Mouse (Mus musculus) midbrain, embryonic 14.5 days (tissue): ENCODE measurements around the gene Actl11. TPM values are rescaled to one million over a fixed set of nuclear protein-coding genes. Genes with fewer than 3 reads are reported as not detected.
A peak's percentile ranks its signal among the peaks of the same experiment; 100 is the strongest.

ENCODE experiments used
- ATAC-seq: fragments of 200-750 bp; cut with Nextera tagmentation; 2 replicates; pipeline ENCODE4 v1.8.0; 2017; ENCODE audit warnings: moderate number of reproducible peaks, moderate library complexity; ENCODE audit not compliant: low FRiP score, low TSS enrichment
- DNase-seq: peaks from one replicate; pipeline ENCODE4 v3.0.0-alpha.2; 2015
- H3K27ac ChIP-seq: fragments of 300-500 bp; sonication (generic); replicated peaks from 2 replicates; pipeline ENCODE4 v1.5.1; 2014; ENCODE audit warnings: mild to moderate bottlenecking, low read depth, low read length, moderate library complexity
- H3K27me3 ChIP-seq: fragments of 300-500 bp; sonication (generic); 2 replicates; pipeline ENCODE4 v1.6.1; 2014; ENCODE audit warnings: low read length, control low read depth, mixed read lengths; ENCODE audit not compliant: control insufficient read depth, insufficient read depth
- H3K36me3 ChIP-seq: fragments of 300-500 bp; sonication (generic); 2 replicates; pipeline ENCODE4 v1.6.1; 2014; ENCODE audit warnings: low read length, control low read depth; ENCODE audit not compliant: control insufficient read depth, insufficient read depth
- H3K4me1 ChIP-seq: fragments of 300-500 bp; sonication (generic); 2 replicates; pipeline ENCODE4 v1.6.1; 2014; ENCODE audit warnings: mild to moderate bottlenecking, antibody characterized with exemption, low read length, control low read depth; ENCODE audit not compliant: control insufficient read depth, insufficient read depth
- H3K4me2 ChIP-seq: fragments of 300-500 bp; sonication (generic); 2 replicates; pipeline ENCODE4 v1.6.1; 2014; ENCODE audit warnings: mild to moderate bottlenecking, low read length, moderate library complexity
- H3K4me3 ChIP-seq: fragments of 300-500 bp; sonication (generic); replicated peaks from 2 replicates; pipeline ENCODE4 v1.5.1; 2014; ENCODE audit warnings: low read depth, low read length
- H3K9ac ChIP-seq: fragments of 300-500 bp; sonication (generic); replicated peaks from 2 replicates; pipeline ENCODE4 v1.6.1; 2014; ENCODE audit warnings: mild to moderate bottlenecking, low read length, moderate library complexity
- H3K9me3 ChIP-seq: fragments of 300-500 bp; sonication (generic); 2 replicates; pipeline ENCODE4 v1.6.1; 2016; ENCODE audit warnings: low read length, control low read depth, mixed read lengths; ENCODE audit not compliant: control insufficient read depth
- WGBS: fragments of 180-500 bp; shearing (Covaris S2); extraction: QIAGEN DNeasy Blood & Tissue Kit; methylation state at CpG from one replicate; pipeline ENCODE4 v1.1.7; 2014; 5-methylcytosine and 5-hydroxymethylcytosine counted together
- polyA plus RNA-seq: library from polyadenylated mRNA; unstranded; fragments of >200 nt; fragmentation: Nextera tagmentation; extraction: Ambion mirVana; gene quantifications from 2 replicates; pipeline ENCODE4 v1.2.1, GENCODE M21; 2014

The Actl11 gene
- polyA plus RNA-seq, 1 experiment from 2014 or later = not detected

DNA sequence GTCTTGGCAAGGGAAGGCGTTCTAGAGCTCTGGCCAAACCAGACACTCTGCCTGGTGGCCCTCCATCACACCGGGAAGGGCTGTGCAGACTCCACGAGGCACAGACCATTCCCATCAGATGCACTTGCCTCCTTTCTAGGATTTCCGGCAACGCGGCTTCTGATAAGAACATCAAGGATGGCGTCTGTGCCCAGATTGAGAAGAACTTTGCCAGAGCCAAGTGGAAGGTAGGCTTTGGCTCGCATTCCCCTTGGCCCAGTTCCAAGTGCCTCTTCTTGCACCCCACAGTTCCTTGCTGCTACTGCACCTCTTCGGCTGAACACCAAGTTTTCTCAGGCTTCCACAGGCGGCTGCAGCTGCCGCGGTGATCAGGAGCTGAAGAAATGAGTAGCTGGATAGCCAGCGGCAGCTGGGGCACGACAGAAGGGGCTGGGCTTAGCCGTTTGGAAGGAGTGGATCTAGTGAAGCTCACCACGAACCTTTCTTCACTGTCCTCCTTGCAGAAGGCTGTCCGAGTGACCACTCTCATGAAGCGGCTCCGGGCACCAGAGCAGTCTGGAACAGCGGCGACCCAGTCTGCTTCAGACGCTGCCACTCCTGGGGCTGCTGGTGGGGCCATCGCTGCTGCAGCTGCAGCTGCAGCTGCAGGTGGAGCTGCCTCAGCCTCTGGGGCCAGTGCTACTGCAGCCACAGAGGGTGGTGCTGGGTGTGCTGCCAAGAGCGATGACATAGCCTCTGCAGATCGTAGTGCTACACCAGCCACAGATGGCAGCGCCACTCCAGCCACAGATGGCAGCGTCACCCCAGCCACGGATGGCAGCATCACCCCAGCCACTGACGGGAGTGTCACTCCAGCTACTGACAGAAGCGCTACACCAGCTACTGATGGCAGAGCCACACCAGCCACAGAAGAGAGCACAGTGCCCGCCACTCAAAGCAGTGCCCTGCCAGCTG, 19.2 kb downstream of the Actl11 start:
- Histone ChIP-seq H3K4me1 (peaks cover 8% of the 10 kb centered on the region), H3K4me2 (no peak overlapping the region), H3K9me3 (no peaks in the 10 kb centered on the region), H3K27me3 (no peaks in the 10 kb centered on the region), H3K36me3 (no peaks in the 10 kb centered on the region), H3K9ac (no peak overlapping the region), H3K27ac (no peak overlapping the region), H3K4me3 (no peak overlapping the region)
- WGBS = 92% methylated on average over 31 of the region's 31 CpGs
- ATAC-seq = no peak
- DNase-seq = no peak

DNA sequence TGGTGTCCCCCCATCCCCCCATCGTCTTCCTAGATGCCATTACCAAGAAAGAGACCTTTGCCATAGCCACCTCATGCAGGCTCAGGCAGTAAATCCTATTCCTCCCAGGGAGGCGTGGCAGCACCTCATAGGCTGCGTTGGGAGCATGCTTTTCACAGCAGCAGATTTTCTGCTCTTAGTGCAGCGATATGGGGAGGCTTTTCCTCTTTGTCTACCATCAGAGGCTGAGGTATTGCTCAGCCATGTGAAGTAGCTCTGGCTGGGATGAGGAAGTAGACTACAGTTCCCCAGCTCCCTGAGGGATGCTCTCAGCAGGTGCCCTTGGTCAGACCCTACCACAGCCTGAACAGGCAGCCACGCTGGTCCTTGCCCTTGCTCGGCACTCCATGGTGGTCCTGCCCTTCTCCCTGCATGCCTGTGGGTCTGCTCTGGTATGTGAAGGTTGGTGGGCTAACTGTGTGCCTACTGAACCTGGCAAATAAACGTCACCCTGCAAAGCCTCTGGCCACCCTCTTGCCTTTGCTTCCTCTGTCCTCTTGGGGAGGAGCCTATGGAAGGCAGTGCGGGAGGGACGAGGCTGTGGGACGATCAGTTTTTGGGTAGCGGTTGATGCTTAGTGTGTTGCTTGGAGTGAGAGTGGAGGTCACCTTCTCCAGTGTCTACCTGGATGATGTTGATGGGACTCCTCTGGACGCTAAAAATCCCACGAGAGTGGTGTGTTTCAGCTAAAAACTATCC, 21.1 kb downstream of the Actl11 start:
- no peak overlapping the region for H3K4me3 ChIP-seq
- 80% methylated on average over 13 of the region's 13 CpGs for WGBS
- no peak overlapping the region for H3K27ac ChIP-seq
- no peak overlapping the region for H3K4me2 ChIP-seq
- no peaks in the 10 kb centered on the region for H3K27me3 ChIP-seq
- no peak for DNase-seq
- no peak for ATAC-seq
- H3K4me1 ChIP-seq = peaks cover 8% of the 10 kb centered on the region
- H3K9ac ChIP-seq = no peak overlapping the region
- H3K9me3 ChIP-seq = no peaks in the 10 kb centered on the region
- H3K36me3 ChIP-seq = no peaks in the 10 kb centered on the region

DNA sequence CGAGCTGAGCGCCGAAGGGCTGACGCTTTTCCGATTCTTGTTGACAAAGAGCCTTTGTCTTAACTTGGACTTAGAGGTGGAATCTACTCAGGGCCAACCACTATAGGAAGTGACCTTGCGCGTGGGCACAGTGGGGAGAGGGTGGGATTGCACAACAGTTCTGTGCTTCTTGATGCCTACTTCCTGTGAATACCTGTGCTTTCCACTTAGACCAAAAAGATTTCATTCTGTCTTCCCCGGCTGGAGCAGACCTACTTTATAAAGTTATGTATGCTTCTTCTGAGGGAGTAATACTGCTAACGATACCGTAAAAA, 21.6 kb downstream of the Actl11 start, which contains the start of gene Traip:
TSS of gene Traip (plus strand) at position 215 of the 314 bp plus-strand sequence.
- WGBS = 91% methylated on average over 10 of the region's 10 CpGs
- H3K36me3 ChIP-seq = no peaks in the 10 kb centered on the region
- H3K27ac ChIP-seq = peak within 1 kb of the TSS; percentile 74
- H3K4me2 ChIP-seq = peak within 1 kb of the TSS; percentile 85
- H3K9ac ChIP-seq = peak within 1 kb of the TSS; percentile 47; the same call in 1 of the 2 replicates
- H3K27me3 ChIP-seq = no peaks in the 10 kb centered on the region
- no peak for DNase-seq
- H3K9me3 ChIP-seq = no peaks in the 10 kb centered on the region
- peaks cover 8% of the 10 kb centered on the region for H3K4me1 ChIP-seq
- peak within 1 kb of the TSS; percentile 57 for H3K4me3 ChIP-seq
- ATAC-seq = no peak

- Histone ChIP-seq H3K36me3 (no peaks in the 10 kb centered on the region), H3K4me2 (peak overlapping the region; percentile 85), H3K9me3 (no peaks in the 10 kb centered on the region), H3K27me3 (no peaks in the 10 kb centered on the region), H3K27ac (peak overlapping the region; percentile 74), H3K9ac (peak overlapping the region; percentile 47; the same call in 1 of the 2 replicates), H3K4me3 (peak overlapping the region; percentile 57), H3K4me1 (peaks cover 8% of the 10 kb centered on the region)
- peak; percentile 92 for ATAC-seq
- peak; percentile 97 for DNase-seq
- WGBS = 11% methylated on average over 45 of the region's 45 CpGs
Measured at GRCm38 (mm10) chr9:107950460-107951355, 22.4 kb downstream of the Actl11 start.

- ATAC-seq = no peak
- Histone ChIP-seq H3K4me3 (no peak overlapping the region), H3K9me3 (no peaks in the 10 kb centered on the region), H3K36me3 (peaks cover 7% of the 10 kb centered on the region; the same call in 1 of the 2 replicates), H3K4me2 (no peak overlapping the region), H3K27ac (no peak overlapping the region), H3K4me1 (peaks cover 4% of the 10 kb centered on the region; the same call in 1 of the 2 replicates), H3K27me3 (no peaks in the 10 kb centered on the region), H3K9ac (no peak overlapping the region)
- WGBS = 80% methylated on average over 6 of the region's 6 CpGs
- no peak for DNase-seq
Measured at GRCm38 (mm10) chr9:107955613-107956289, 27.5 kb downstream of the Actl11 start.

- no peak for DNase-seq
- Histone ChIP-seq H3K9ac (no peak overlapping the region), H3K27me3 (no peaks in the 10 kb centered on the region), H3K4me3 (no peak overlapping the region), H3K36me3 (peaks cover 7% of the 10 kb centered on the region; the same call in 1 of the 2 replicates), H3K27ac (no peak overlapping the region), H3K4me2 (no peak overlapping the region), H3K9me3 (no peaks in the 10 kb centered on the region), H3K4me1 (peaks cover 10% of the 10 kb centered on the region)
- WGBS = 16% methylated on average over 6 of the region's 6 CpGs
- ATAC-seq = no peak
Measured at GRCm38 (mm10) chr9:107957141-107957540, 28.9 kb downstream of the Actl11 start.

- Histone ChIP-seq H3K27ac (peak overlapping the region; percentile 85), H3K9ac (no peak overlapping the region), H3K27me3 (no peaks in the 10 kb centered on the region), H3K4me2 (no peak overlapping the region), H3K36me3 (peaks cover 7% of the 10 kb centered on the region; the same call in 1 of the 2 replicates), H3K4me1 (peaks cover 10% of the 10 kb centered on the region), H3K9me3 (no peaks in the 10 kb centered on the region), H3K4me3 (no peak overlapping the region)
- DNase-seq (peak; percentile 31), ATAC-seq (no peak)
- WGBS = 57% methylated on average over 6 of the region's 6 CpGs
Measured at GRCm38 (mm10) chr9:107959896-107960295, 31.6 kb downstream of the Actl11 start.
